Mouse (Mus musculus) embryonic facial prominence, embryonic 10.5 days (tissue): Measurements from ENCODE around the gene Tnc. TPM values are rescaled to one million over a fixed set of nuclear protein-coding genes. Genes with fewer than 3 reads are reported as not detected.

Experiments
- DNase-seq: peaks from one replicate; pipeline ENCODE4 v3.0.0-alpha.2; 2017; ENCODE audit warnings: low spot score
- H3K27ac ChIP-seq: fragments of 300-500 bp; sonication (generic); replicated peaks from 2 replicates; pipeline ENCODE4 v1.5.1; 2016; ENCODE audit warnings: mild to moderate bottlenecking
- H3K27me3 ChIP-seq: fragments of 300-500 bp; sonication (generic); replicated peaks from 2 replicates; pipeline ENCODE4 v1.6.1; 2016; ENCODE audit warnings: low read depth, mild to moderate bottlenecking; ENCODE audit not compliant: poor library complexity, severe bottlenecking
- H3K36me3 ChIP-seq: fragments of 300-500 bp; sonication (generic); replicated peaks from 2 replicates; pipeline ENCODE4 v1.6.1; 2016; ENCODE audit warnings: mild to moderate bottlenecking, moderate library complexity
- H3K4me1 ChIP-seq: fragments of 300-500 bp; sonication (generic); 2 replicates; pipeline ENCODE4 v1.6.1; 2016
- H3K4me3 ChIP-seq: fragments of 300-500 bp; sonication (generic); 2 replicates; pipeline ENCODE4 v1.5.1; 2016; ENCODE audit warnings: mild to moderate bottlenecking, moderate library complexity
- H3K9me3 ChIP-seq: fragments of 300-500 bp; sonication (generic); 2 replicates; pipeline ENCODE4 v1.6.1; 2016; ENCODE audit warnings: mild to moderate bottlenecking
- WGBS: fragments of 180-500 bp; shearing (Covaris S2); methylation state at CpG from one replicate; pipeline ENCODE4 v1.1.7; 2016; 5-methylcytosine and 5-hydroxymethylcytosine counted together
- polyA plus RNA-seq: library from polyadenylated mRNA; unstranded; fragments of >200 nt; fragmentation: Nextera tagmentation; extraction: Ambion mirVana; gene quantifications from 2 replicates; pipeline ENCODE4 v1.2.1, GENCODE M21; 2016

Gene Tnc
- polyA plus RNA-seq, 1 experiment from 2014 or later = 7.1 TPM

DNA sequence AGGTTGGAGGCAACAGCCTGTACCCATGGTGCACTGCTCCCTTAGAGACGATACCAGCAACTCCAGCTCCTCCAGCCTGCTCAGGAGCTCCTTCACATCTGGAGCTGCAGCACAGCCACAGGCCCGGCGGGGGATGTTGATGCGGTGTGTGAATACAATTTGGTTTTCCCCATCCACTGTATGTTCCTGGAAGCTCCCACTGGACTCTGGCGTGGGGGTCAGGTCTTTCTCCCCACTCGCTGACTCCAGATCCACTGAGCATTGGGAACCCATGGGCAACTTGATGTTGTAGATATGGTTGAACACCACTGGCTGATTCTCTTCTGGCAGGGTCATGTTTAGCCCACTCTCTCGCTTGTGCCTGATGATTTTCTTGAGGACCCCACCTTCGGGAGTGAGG is 26.7 kb downstream of the Tnc start:
- Histone ChIP-seq H3K4me1 (no peaks in the 10 kb centered on the region), H3K27me3 (no peaks in the 10 kb centered on the region), H3K4me3 (no peak overlapping the region), H3K27ac (no peak overlapping the region), H3K9me3 (no peaks in the 10 kb centered on the region), H3K36me3 (no peaks in the 10 kb centered on the region)
- 92% methylated on average over 8 of the region's 8 CpGs for WGBS
- DNase-seq = no peak

DNA sequence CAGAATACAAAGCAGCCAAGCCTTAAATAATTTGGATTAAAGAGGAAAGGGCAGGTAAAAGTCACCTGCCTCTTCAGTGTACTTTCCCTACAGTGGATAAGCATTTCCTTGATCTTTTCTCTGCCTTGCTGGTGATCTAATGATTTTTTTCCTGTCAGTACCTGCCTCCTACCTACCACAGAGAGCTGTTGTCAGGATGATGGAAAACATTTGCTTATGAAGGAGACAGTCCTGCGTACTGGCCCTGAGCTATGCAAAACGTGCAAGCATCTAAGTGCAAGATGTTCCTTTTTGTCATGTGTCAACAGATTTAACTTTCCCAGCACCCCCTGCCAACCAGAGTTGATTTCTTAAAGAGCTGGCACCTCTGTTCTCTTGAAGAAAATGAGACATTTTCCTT is 35.5 kb downstream of the Tnc start:
- 36% methylated on average over 2 of the region's 2 CpGs for WGBS

DNA sequence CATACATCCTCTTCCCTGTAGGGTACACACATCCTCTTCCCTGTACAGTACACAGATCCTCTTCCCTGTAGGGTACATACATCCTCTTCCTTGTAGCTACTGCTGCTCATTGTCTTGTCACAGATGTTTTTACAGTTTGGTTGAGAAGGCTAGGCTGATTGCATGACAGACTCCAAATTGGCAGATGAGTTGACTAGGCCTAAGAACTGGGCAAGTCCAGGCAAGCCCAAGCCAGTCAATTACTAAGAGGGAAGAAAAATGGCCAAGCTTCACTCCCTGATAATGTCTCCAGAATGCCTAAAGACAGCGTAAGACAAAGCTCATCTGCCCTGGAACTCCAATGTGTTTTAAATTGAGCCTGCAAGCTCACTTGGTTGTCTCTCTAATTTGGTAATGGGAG is 36.9 kb downstream of the Tnc start:
- no peaks in the 10 kb centered on the region for H3K27me3 ChIP-seq
- no peaks in the 10 kb centered on the region for H3K9me3 ChIP-seq
- no peak overlapping the region for H3K27ac ChIP-seq
- no peak overlapping the region for H3K4me3 ChIP-seq
- DNase-seq = no peak
- H3K4me1 ChIP-seq = 0 out of 2 replicates have a peak, but pooled peaks cover 2% of the 10 kb centered on the region
- WGBS = 80% methylated on average over 1 of the region's 1 CpGs
- H3K36me3 ChIP-seq = no peaks in the 10 kb centered on the region

More for the DNA sequence above, 35.5 kb downstream of the Tnc start:
- no peak for DNase-seq
- Histone ChIP-seq H3K9me3 (no peaks in the 10 kb centered on the region), H3K4me3 (no peak overlapping the region), H3K27me3 (no peaks in the 10 kb centered on the region), H3K36me3 (no peaks in the 10 kb centered on the region), H3K4me1 (no peaks in the 10 kb centered on the region), H3K27ac (no peak overlapping the region)

- Histone ChIP-seq H3K27me3 (no peaks in the 10 kb centered on the region), H3K9me3 (no peaks in the 10 kb centered on the region), H3K27ac (no peak overlapping the region), H3K36me3 (no peaks in the 10 kb centered on the region), H3K4me1 (peaks cover 21% of the 10 kb centered on the region), H3K4me3 (no peak overlapping the region)
- no peak for DNase-seq
- WGBS = 90% methylated on average over 4 of the region's 4 CpGs
Measured at GRCm38 (mm10) chr4:64005198-64005597, 41.6 kb downstream of the Tnc start.

GRCm38 (mm10) chr4:64003677-64004076 is 43.1 kb downstream of the Tnc start:
- Histone ChIP-seq H3K9me3 (no peaks in the 10 kb centered on the region), H3K4me3 (no peak overlapping the region), H3K27me3 (no peaks in the 10 kb centered on the region), H3K4me1 (peaks cover 26% of the 10 kb centered on the region), H3K36me3 (no peaks in the 10 kb centered on the region), H3K27ac (no peak overlapping the region; the same call in 1 of the 2 replicates)
- no peak for DNase-seq
- 64% methylated on average over 3 of the region's 3 CpGs for WGBS

- Histone ChIP-seq H3K9me3 (no peaks in the 10 kb centered on the region), H3K4me1 (peaks cover 26% of the 10 kb centered on the region), H3K36me3 (no peaks in the 10 kb centered on the region), H3K4me3 (no peak overlapping the region), H3K27ac (no peak overlapping the region), H3K27me3 (no peaks in the 10 kb centered on the region)
- DNase-seq = no peak
- WGBS = 50% methylated on average over 2 of the region's 2 CpGs
Measured at GRCm38 (mm10) chr4:64002168-64002567, 44.6 kb downstream of the Tnc start.

DNA sequence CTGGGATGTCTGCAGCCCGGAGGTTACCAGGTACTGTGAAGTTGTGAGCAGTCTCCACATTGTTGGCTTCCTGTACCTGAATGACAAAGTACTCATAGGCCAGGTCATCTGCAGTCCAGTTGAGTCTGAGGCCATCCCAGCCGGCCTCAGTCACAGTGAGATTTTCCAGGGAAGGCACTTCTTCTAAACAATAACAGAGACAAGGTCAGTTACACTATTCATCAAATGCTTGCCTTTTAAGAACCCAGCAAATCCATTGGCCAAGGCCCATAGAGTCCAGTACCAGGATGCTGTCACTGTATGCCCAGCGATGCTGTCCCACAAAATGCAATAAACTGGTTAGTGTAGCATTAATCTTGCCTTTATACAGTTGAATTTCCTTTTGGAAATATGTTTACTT is 46.0 kb downstream of the Tnc start:
- H3K4me1 ChIP-seq = peaks cover 26% of the 10 kb centered on the region
- WGBS = 87% methylated on average over 3 of the region's 3 CpGs
- H3K36me3 ChIP-seq = no peaks in the 10 kb centered on the region
- H3K27ac ChIP-seq = no peak overlapping the region
- no peak overlapping the region for H3K4me3 ChIP-seq
- H3K9me3 ChIP-seq = no peaks in the 10 kb centered on the region
- DNase-seq = no peak
- H3K27me3 ChIP-seq = no peaks in the 10 kb centered on the region

- Histone ChIP-seq H3K27me3 (peaks cover 3% of the 10 kb centered on the region; the same call in 1 of the 2 replicates), H3K4me1 (peaks cover 25% of the 10 kb centered on the region), H3K4me3 (no peak overlapping the region), H3K9me3 (no peaks in the 10 kb centered on the region), H3K36me3 (no peaks in the 10 kb centered on the region), H3K27ac (no peak overlapping the region)
- no peak for DNase-seq
- 83% methylated on average over 4 of the region's 4 CpGs for WGBS
Measured at GRCm38 (mm10) chr4:64000293-64000692, 46.5 kb downstream of the Tnc start.

GRCm38 (mm10) chr4:63993462-63994113 is 53.2 kb downstream of the Tnc start:
- H3K27ac ChIP-seq = no peak overlapping the region
- 76% methylated on average over 2 of the region's 2 CpGs for WGBS

DNA sequence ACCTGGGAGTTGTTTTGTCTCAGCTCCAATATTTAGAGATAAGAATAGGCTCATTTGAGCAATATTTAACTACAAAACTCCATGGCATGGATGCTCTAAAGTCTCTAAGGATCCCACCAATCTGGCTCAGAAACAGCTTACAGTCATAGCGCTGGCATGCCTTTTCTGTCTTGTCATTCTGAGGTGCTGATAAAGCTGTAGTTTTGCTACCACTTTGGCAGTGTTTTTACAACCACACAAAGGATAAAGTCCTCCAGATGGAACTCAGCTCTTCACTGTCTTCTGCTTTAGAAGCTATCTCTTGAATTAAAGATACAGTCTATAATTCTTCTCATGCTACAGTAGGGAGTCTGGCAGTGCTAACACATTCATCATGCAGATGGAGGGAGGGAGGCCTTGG is 56.6 kb downstream of the Tnc start:
- Histone ChIP-seq H3K4me3 (no peak overlapping the region), H3K9me3 (no peaks in the 10 kb centered on the region), H3K36me3 (no peaks in the 10 kb centered on the region), H3K4me1 (peaks cover 14% of the 10 kb centered on the region), H3K27me3 (peaks cover 21% of the 10 kb centered on the region), H3K27ac (no peak overlapping the region)
- no peak for DNase-seq
- WGBS = 93% methylated on average over 1 of the region's 1 CpGs

More at GRCm38 (mm10) chr4:63993462-63994113, 53.2 kb downstream of the Tnc start:
- Histone ChIP-seq H3K4me3 (no peak overlapping the region), H3K4me1 (peaks cover 2% of the 10 kb centered on the region; the same call in 1 of the 2 replicates), H3K36me3 (no peaks in the 10 kb centered on the region), H3K27me3 (peaks cover 13% of the 10 kb centered on the region), H3K9me3 (no peaks in the 10 kb centered on the region)
- no peak for DNase-seq

- H3K27me3 ChIP-seq = peaks cover 30% of the 10 kb centered on the region
- no peak for DNase-seq
- H3K4me1 ChIP-seq = peaks cover 14% of the 10 kb centered on the region
- no peaks in the 10 kb centered on the region for H3K9me3 ChIP-seq
- H3K4me3 ChIP-seq = no peak overlapping the region
- H3K27ac ChIP-seq = no peak overlapping the region
- H3K36me3 ChIP-seq = no peaks in the 10 kb centered on the region
- WGBS = 96% methylated on average over 5 of the region's 5 CpGs
Measured at GRCm38 (mm10) chr4:63988090-63988489, 58.7 kb downstream of the Tnc start.

GRCm38 (mm10) chr4:63986576-63986975 is 60.2 kb downstream of the Tnc start:
- peaks cover 37% of the 10 kb centered on the region for H3K27me3 ChIP-seq
- no peaks in the 10 kb centered on the region for H3K36me3 ChIP-seq
- DNase-seq = no peak
- H3K4me1 ChIP-seq = peaks cover 22% of the 10 kb centered on the region
- H3K4me3 ChIP-seq = no peak overlapping the region
- H3K9me3 ChIP-seq = no peaks in the 10 kb centered on the region
- no peak overlapping the region for H3K27ac ChIP-seq

GRCm38 (mm10) chr4:63983098-63983445 is 63.7 kb downstream of the Tnc start:
- H3K27me3 ChIP-seq = peaks cover 51% of the 10 kb centered on the region
- no peaks in the 10 kb centered on the region for H3K36me3 ChIP-seq
- H3K4me1 ChIP-seq = peaks cover 40% of the 10 kb centered on the region
- H3K27ac ChIP-seq = no peak overlapping the region
- DNase-seq = no peak
- H3K9me3 ChIP-seq = no peaks in the 10 kb centered on the region
- WGBS = 64% methylated on average over 8 of the region's 8 CpGs
- H3K4me3 ChIP-seq = no peak overlapping the region
